Mouse (Mus musculus) hindbrain, embryonic 11.5 days (tissue): ENCODE data around the gene Faap100. TPM values are rescaled to one million over a fixed set of nuclear protein-coding genes. Genes with fewer than 3 reads are reported as not detected.
"Not testable (repeated sequence)": the region's sequence is repeated elsewhere in the genome, so short reads cannot be mapped to it uniquely, and the experiment has no call there.

ENCODE experiments used
- ATAC-seq: fragments of 200-750 bp; cut with Nextera tagmentation; 2 replicates; pipeline ENCODE4 v1.8.0; 2017; ENCODE audit warnings: mild to moderate bottlenecking, moderate TSS enrichment, moderate library complexity; ENCODE audit not compliant: low FRiP score
- DNase-seq: peaks from one replicate; pipeline ENCODE4 v3.0.0-alpha.2; 2015; ENCODE audit warnings: low spot score
- H3K27ac ChIP-seq: fragments of 300-500 bp; sonication (generic); 2 replicates; pipeline ENCODE4 v1.5.1; 2014; ENCODE audit warnings: mild to moderate bottlenecking, low read depth, low read length
- H3K27me3 ChIP-seq: fragments of 300-500 bp; sonication (generic); 2 replicates; pipeline ENCODE4 v1.6.1; 2014; ENCODE audit warnings: mild to moderate bottlenecking, low read length, moderate library complexity, mixed read lengths; ENCODE audit not compliant: control insufficient read depth, insufficient read depth
- H3K36me3 ChIP-seq: fragments of 300-500 bp; sonication (generic); 2 replicates; pipeline ENCODE4 v1.6.1; 2014; ENCODE audit warnings: mild to moderate bottlenecking, low read length, moderate library complexity, mixed read lengths; ENCODE audit not compliant: control insufficient read depth, insufficient read depth
- H3K4me1 ChIP-seq: fragments of 300-500 bp; sonication (generic); replicated peaks from 2 replicates; pipeline ENCODE4 v1.6.1; 2014; ENCODE audit warnings: low read length, mixed read lengths; ENCODE audit not compliant: control insufficient read depth, insufficient read depth
- H3K4me2 ChIP-seq: fragments of 300-500 bp; sonication (generic); replicated peaks from 2 replicates; pipeline ENCODE4 v1.6.1; 2014; ENCODE audit warnings: mild to moderate bottlenecking, low read depth, low read length
- H3K4me3 ChIP-seq: fragments of 300-500 bp; sonication (generic); 2 replicates; pipeline ENCODE4 v1.5.1; 2014; ENCODE audit warnings: low read depth, low read length
- H3K9ac ChIP-seq: fragments of 300-500 bp; sonication (generic); 2 replicates; pipeline ENCODE4 v1.6.1; 2014; ENCODE audit warnings: low read depth, low read length
- H3K9me3 ChIP-seq: fragments of 300-500 bp; sonication (generic); 2 replicates; pipeline ENCODE4 v1.6.1; 2016; ENCODE audit warnings: low read length; ENCODE audit not compliant: control insufficient read depth
- WGBS: fragments of 180-500 bp; shearing (Covaris S2); extraction: QIAGEN DNeasy Blood & Tissue Kit; methylation state at CpG from one replicate; pipeline ENCODE4 v1.1.7; 2014; 5-methylcytosine and 5-hydroxymethylcytosine counted together
- polyA plus RNA-seq: library from polyadenylated mRNA; unstranded; fragments of >200 nt; fragmentation: Nextera tagmentation; extraction: Ambion mirVana; gene quantifications from 2 replicates; pipeline ENCODE4 v1.2.1, GENCODE M21; 2014

Faap100 gene
- 27.8 and 33.6 TPM in 2 replicates for polyA plus RNA-seq

- ATAC-seq = peak; percentile 90
- Histone ChIP-seq H3K4me2 (peak within 1 kb of the TSS; percentile 96), H3K27ac (peak within 1 kb of the TSS; percentile 56), H3K9me3 (no peaks in the 10 kb centered on the region), H3K36me3 (peaks cover 11% of the 10 kb centered on the region; the same call in 1 of the 2 replicates), H3K4me1 (peaks cover 4% of the 10 kb centered on the region; the same call in 1 of the 2 replicates), H3K9ac (peak within 1 kb of the TSS; percentile 75), H3K4me3 (peak within 1 kb of the TSS; percentile 88), H3K27me3 (no peaks in the 10 kb centered on the region)
- DNase-seq = peak; percentile 95
- WGBS = 11% methylated on average over 47 of the region's 54 CpGs
Measured at GRCm38 (mm10) chr11:120378611-120379540, at the start of gene Faap100. TSS of gene Faap100 (minus strand) at chr11:120378764.

- WGBS = 95% methylated on average over 3 of the region's 3 CpGs
- ATAC-seq = no peak
- no peak overlapping the region for H3K4me2 ChIP-seq
- H3K9me3 ChIP-seq = no peaks in the 10 kb centered on the region
- no peak overlapping the region for H3K4me3 ChIP-seq
- no peak for DNase-seq
- no peaks in the 10 kb centered on the region for H3K27me3 ChIP-seq
- 0 out of 2 replicates have a peak, but pooled peaks cover 4% of the 10 kb centered on the region for H3K36me3 ChIP-seq
- no peak overlapping the region for H3K27ac ChIP-seq
- no peak overlapping the region for H3K9ac ChIP-seq
- no peaks in the 10 kb centered on the region for H3K4me1 ChIP-seq
Measured at GRCm38 (mm10) chr11:120426727-120427126, 48.2 kb upstream of the Faap100 start.

GRCm38 (mm10) chr11:120423569-120424295 lies 45.2 kb upstream of the Faap100 start:
- H3K9ac ChIP-seq = no peak overlapping the region
- H3K4me2 ChIP-seq = no peak overlapping the region
- no peaks in the 10 kb centered on the region for H3K4me1 ChIP-seq
- ATAC-seq = no peak
- H3K27me3 ChIP-seq = no peaks in the 10 kb centered on the region
- 82% methylated on average over 9 of the region's 9 CpGs for WGBS
- 0 out of 2 replicates have a peak, but pooled peaks cover 4% of the 10 kb centered on the region for H3K36me3 ChIP-seq
- no peaks in the 10 kb centered on the region for H3K9me3 ChIP-seq
- no peak overlapping the region for H3K27ac ChIP-seq
- peak; percentile 84 for DNase-seq
- H3K4me3 ChIP-seq = no peak overlapping the region

GRCm38 (mm10) chr11:120422651-120423568 lies 44.3 kb upstream of the Faap100 start:
- no peak for ATAC-seq
- Histone ChIP-seq H3K4me1 (no peaks in the 10 kb centered on the region), H3K27me3 (no peaks in the 10 kb centered on the region), H3K9me3 (no peaks in the 10 kb centered on the region), H3K4me2 (no peak overlapping the region), H3K27ac (no peak overlapping the region), H3K4me3 (no peak overlapping the region), H3K9ac (no peak overlapping the region), H3K36me3 (0 out of 2 replicates have a peak, but pooled peaks cover 4% of the 10 kb centered on the region)
- 93% methylated on average over 13 of the region's 13 CpGs for WGBS
- DNase-seq = no peak

GRCm38 (mm10) chr11:120418592-120418991 lies 40.0 kb upstream of the Faap100 start:
- Histone ChIP-seq H3K9me3 (no peaks in the 10 kb centered on the region), H3K36me3 (no peaks in the 10 kb centered on the region), H3K27ac (no peak overlapping the region), H3K9ac (no peak overlapping the region), H3K4me2 (no peak overlapping the region), H3K4me3 (no peak overlapping the region), H3K27me3 (no peaks in the 10 kb centered on the region), H3K4me1 (no peaks in the 10 kb centered on the region)
- ATAC-seq (no peak), DNase-seq (no peak)
- 100% methylated on average over 1 of the region's 1 CpGs for WGBS

GRCm38 (mm10) chr11:120417852-120418251 lies 39.3 kb upstream of the Faap100 start:
- Histone ChIP-seq H3K9ac (no peak overlapping the region), H3K9me3 (no peaks in the 10 kb centered on the region), H3K4me2 (no peak overlapping the region), H3K36me3 (no peaks in the 10 kb centered on the region), H3K4me1 (no peaks in the 10 kb centered on the region), H3K4me3 (no peak overlapping the region), H3K27ac (no peak overlapping the region), H3K27me3 (no peaks in the 10 kb centered on the region)
- DNase-seq (no peak), ATAC-seq (no peak)
- 91% methylated on average over 7 of the region's 7 CpGs for WGBS

GRCm38 (mm10) chr11:120413621-120414020 lies 35.1 kb upstream of the Faap100 start:
- not testable (repeated sequence) for H3K27me3 ChIP-seq, H3K27ac ChIP-seq, H3K4me2 ChIP-seq, ATAC-seq, H3K36me3 ChIP-seq, H3K9me3 ChIP-seq, DNase-seq, H3K4me1 ChIP-seq, H3K4me3 ChIP-seq, H3K9ac ChIP-seq
- WGBS = 97% methylated on average over 7 of the region's 10 CpGs

- no peaks in the 10 kb centered on the region for H3K4me1 ChIP-seq
- no peaks in the 10 kb centered on the region for H3K27me3 ChIP-seq
- ATAC-seq = no peak
- WGBS = 91% methylated on average over 1 of the region's 1 CpGs
- no peak for DNase-seq
- H3K9ac ChIP-seq = no peak overlapping the region
- no peaks in the 10 kb centered on the region for H3K9me3 ChIP-seq
- H3K4me3 ChIP-seq = no peak overlapping the region
- peaks cover 6% of the 10 kb centered on the region; the same call in 1 of the 2 replicates for H3K36me3 ChIP-seq
- no peak overlapping the region for H3K27ac ChIP-seq
- H3K4me2 ChIP-seq = no peak overlapping the region
Measured at GRCm38 (mm10) chr11:120406445-120406844, 27.9 kb upstream of the Faap100 start.
